Mouse (Mus musculus): Measurements from ENCODE around the gene Ccdc126. TPM values are rescaled to one million over a fixed set of nuclear protein-coding genes. Genes with fewer than 3 reads are reported as not detected.

The Ccdc126 gene
- total RNA-seq (2012; rRNA removed) (2.1 and 2.3 TPM in 2 replicates), total RNA-seq (2014; rRNA removed) (6.1 and 6.3 TPM in 2 replicates), polyA plus RNA-seq (2012; ENCODE audit: insufficient read length, low read depth) (2.8 TPM in 2 replicates)

- Histone ChIP-seq H3K9me3 (replicated peaks; ENCODE audit: low read length) (no peaks in the 10 kb centered on the region), H3K27me3 (replicated peaks) (peaks cover 1% of the 10 kb centered on the region), H3K79me2 (replicated peaks; ENCODE audit: control insufficient read depth, extremely low read depth, insufficient read depth, poor library complexity, severe bottlenecking) (no peaks in the 10 kb centered on the region), H3K4me2 (ENCODE audit: insufficient read depth, low read depth, poor library complexity, severe bottlenecking) (peak within 1 kb of the TSS; percentile 72), H3K4me1 (ENCODE audit: control insufficient read depth in 1 of 2, insufficient read depth in 2 of 2) (peaks cover 0 to 17% of the 10 kb centered on the region in 2 experiments; a peak in 2 of 4 replicates), H3K27ac (ENCODE audit: insufficient read depth, low read depth) (peak within 1 kb of the TSS; percentile 21; the same call in 1 of the 2 replicates), H3K36me3 (replicated peaks in 1 of 2; ENCODE audit: control insufficient read depth in 1 of 2, insufficient read depth in 1 of 2, low read length in 1 of 2) (no peaks in the 10 kb centered on the region), H3K9ac (ENCODE audit: insufficient read depth, low read depth) (peak within 1 kb of the TSS; percentile 82), H3K4me3 (replicated peaks in 1 of 3; ENCODE audit: low read depth in 2 of 3, low read length in 2 of 3, poor library complexity in 1 of 3) (peak within 1 kb of the TSS; percentile 75 to 78 (median 78))
- DNase-seq (ENCODE audit: extremely low read depth), result peak; percentile 99
- dilution Hi-C loops (cut with MboI; ENCODE audit: extremely low pct_ligation_motif_present, extremely low pct_unique_long_range_greater_than_20kb, low sequenced_read_pairs) (no loop called here), in situ Hi-C loops (cut with MboI; ENCODE audit: low pct_ligation_motif_present, low pct_unique_long_range_greater_than_20kb, low sequenced_read_pairs) (no loop called here)
- TF ChIP-seq EP300 (IDR thresholded peaks at IDR 0.05; ENCODE audit: low read length) (no peak), NELFE (IDR thresholded peaks at IDR 0.05; ENCODE audit: low read depth, low read length) (peak; percentile 81), TBP (conservative IDR thresholded peaks at IDR 0.05; ENCODE audit: low read depth, low read length) (no peak), PAX5 (IDR thresholded peaks at IDR 0.05; ENCODE audit: low read length) (no peak), MYC (IDR thresholded peaks at IDR 0.05; ENCODE audit: low read depth, low read length) (peak; percentile 98), CTCF (conservative IDR thresholded peaks at IDR 0.05 in 1 of 2, IDR thresholded peaks at IDR 0.05 in 1 of 2; ENCODE audit: low read depth in 2 of 2, low read length in 2 of 2) (peak; percentile 55 to 90), HCFC1 (IDR thresholded peaks at IDR 0.05; ENCODE audit: low read depth, low read length) (peak; percentile 100), JUN (IDR thresholded peaks at IDR 0.05; ENCODE audit: insufficient read depth, low read depth, low read length) (no peak), BHLHE40 (IDR thresholded peaks at IDR 0.05; ENCODE audit: low read depth, low read length) (peak; percentile 100), IRF4 (IDR thresholded peaks at IDR 0.05; ENCODE audit: low read depth, low read length) (peak; percentile 97), CHD1 (IDR thresholded peaks at IDR 0.05; ENCODE audit: low read depth, low read length) (no peak), POLR2AphosphoS2 (IDR thresholded peaks at IDR 0.05; ENCODE audit: low read depth, low read length) (no peak), ETS1 (conservative IDR thresholded peaks at IDR 0.05; ENCODE audit: low read depth, low read length) (peak; percentile 68), ZKSCAN1 (IDR thresholded peaks at IDR 0.05; ENCODE audit: borderline replicate concordance, low read depth, low read length) (peak; percentile 6; the same call in 1 of the 2 replicates), USF2 (conservative IDR thresholded peaks at IDR 0.05; ENCODE audit: low read depth, low read length) (peak; percentile 61; the same call in 1 of the 2 replicates), NRF1 (IDR thresholded peaks at IDR 0.05; ENCODE audit: low read depth, low read length) (peak; percentile 63; the same call in 1 of the 2 replicates), GABPA (IDR thresholded peaks at IDR 0.05; ENCODE audit: insufficient replicate concordance, low read depth, low read length) (peak; percentile 79; the same call in 1 of the 2 replicates), ZNF384 (IDR thresholded peaks at IDR 0.05; ENCODE audit: low read depth, low read length) (peak; percentile 39; the same call in 1 of the 2 replicates), ZC3H11A (IDR thresholded peaks at IDR 0.05; ENCODE audit: low read depth, low read length) (peak; percentile 5; the same call in 1 of the 2 replicates), MAFK (IDR thresholded peaks at IDR 0.05; ENCODE audit: insufficient replicate concordance, low read length) (no peak), MAX (IDR thresholded peaks at IDR 0.05; ENCODE audit: low read length) (peak; percentile 98), RAD21 (IDR thresholded peaks at IDR 0.05; ENCODE audit: low read depth, low read length) (peak; percentile 73), MEF2A (IDR thresholded peaks at IDR 0.05; ENCODE audit: borderline replicate concordance, low read depth, low read length) (peak; percentile 88), ELF1 (IDR thresholded peaks at IDR 0.05; ENCODE audit: low read depth, low read length) (peak; percentile 88), SMC3 (IDR thresholded peaks at IDR 0.05; ENCODE audit: low read depth, low read length) (peak; percentile 65), RCOR1 (conservative IDR thresholded peaks at IDR 0.05; ENCODE audit: low read depth, low read length) (no peak), ZMIZ1 (IDR thresholded peaks at IDR 0.05; ENCODE audit: low read depth, low read length) (0 out of 2 replicates have a peak, but pooled peaks have one; percentile 65), TCF12 (IDR thresholded peaks at IDR 0.05; ENCODE audit: low read depth, low read length) (peak; percentile 85), JUND (conservative IDR thresholded peaks at IDR 0.05; ENCODE audit: low read depth, low read length) (no peak), USF1 (IDR thresholded peaks at IDR 0.05; ENCODE audit: low read depth, low read length) (peak; percentile 81), E2F4 (IDR thresholded peaks at IDR 0.05; ENCODE audit: insufficient replicate concordance, low read depth, low read length) (peak; percentile 40; the same call in 1 of the 2 replicates), POLR2A (IDR thresholded peaks at IDR 0.05; ENCODE audit: low read depth, low read length) (peak; percentile 61; the same call in 1 of the 2 replicates), MAZ (IDR thresholded peaks at IDR 0.05; ENCODE audit: low read depth, low read length) (peak; percentile 92), KAT2A (IDR thresholded peaks at IDR 0.05; ENCODE audit: insufficient replicate concordance, low read length) (peak; percentile 95; the same call in 1 of the 2 replicates), SIN3A (IDR thresholded peaks at IDR 0.05; ENCODE audit: low read length) (peak; percentile 98), CHD2 (IDR thresholded peaks at IDR 0.05; ENCODE audit: low read length) (peak; percentile 96), UBTF (IDR thresholded peaks at IDR 0.05; ENCODE audit: low read depth, low read length) (peak; percentile 72), MXI1 (IDR thresholded peaks at IDR 0.05; ENCODE audit: low read depth, low read length) (peak; percentile 99)
Observed at GRCm38 (mm10) chr6:49318966-49319594, at the start of gene Ccdc126. Gene Ccdc126, plus strand, starts transcription at chr6:49319274.

Measured in CH12.LX (cell line).